Mouse (Mus musculus) frontal cortex, postnatal 25 days (tissue): Measurements from ENCODE around the gene Ctxn1.

Experiments used
- DNase-seq, 2 experiments: peaks; one replicate each; pipeline ENCODE4 v3.0.0; 2022; ENCODE audit warnings: low spot score in 2 of 2

The Ctxn1 gene

GRCm38 (mm10) chr8:4214006-4214980 is 44.8 kb downstream of the Ctxn1 start:
- DNase-seq: no peak

- no peak for DNase-seq
Measured at GRCm38 (mm10) chr8:4213210-4214005, 45.7 kb downstream of the Ctxn1 start.

- no peak for DNase-seq
Measured at GRCm38 (mm10) chr8:4212809-4213209, 46.3 kb downstream of the Ctxn1 start.

DNA sequence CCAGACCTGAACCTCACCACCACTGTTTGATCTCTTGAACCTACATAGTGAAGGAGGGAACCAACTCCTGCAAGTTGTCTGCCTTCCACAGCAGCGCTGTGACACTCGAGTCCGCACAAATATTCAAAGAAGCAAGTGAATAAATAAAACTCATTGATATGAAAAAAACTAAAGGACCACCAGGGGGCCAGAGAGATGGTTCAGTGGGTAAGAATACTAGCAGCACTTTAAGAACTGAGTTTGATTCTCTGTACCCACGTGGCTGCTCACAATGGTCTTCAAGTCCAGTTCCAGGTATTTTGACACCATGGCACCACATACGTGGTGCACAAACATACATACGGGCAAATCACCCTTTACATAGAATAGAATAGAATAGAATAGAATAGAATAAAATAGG is 48.0 kb downstream of the Ctxn1 start:
- no peak for DNase-seq
